In genomic region chr10:9733861-9734260, GRCm38 (mm10) we compare ENCODE assay signal across 26 mouse cellular contexts.
"Had no signal": no experiment of that assay in that cellular context is flagged by ENCODE, and none has a peak within 500 bp of the region (broad histone marks: within the 10 kb centered on the region; RNA-seq: fewer than 3 reads in every experiment).

No protein-coding gene starts in this region.

- H3K4me2 ChIP-seq: heart, embryonic 11.5 days; heart, embryonic 13.5 days; heart, embryonic 15.5 days; hindbrain, embryonic 13.5 days; hindbrain, embryonic 15.5 days; limb, embryonic 12.5 days; liver, embryonic 11.5 days; liver, embryonic 13.5 days; liver, embryonic 15.5 days had no signal

- H3K36me3 ChIP-seq: heart, embryonic 13.5 days; heart, embryonic 15.5 days; hindbrain, embryonic 13.5 days; hindbrain, embryonic 15.5 days; limb, embryonic 10.5 days; limb, embryonic 12.5 days; liver, embryonic 13.5 days; liver, embryonic 15.5 days had no signal

- H3K9ac ChIP-seq: heart, embryonic 13.5 days; heart, embryonic 15.5 days; hindbrain, embryonic 13.5 days; hindbrain, embryonic 15.5 days; limb, embryonic 12.5 days; liver, embryonic 13.5 days; liver, embryonic 15.5 days; liver, postnatal 0 days had no signal

- H3K4me3 ChIP-seq: heart, adult 2 months; heart, embryonic 13.5 days; heart, embryonic 15.5 days; hindbrain, embryonic 13.5 days; hindbrain, embryonic 15.5 days; layer of hippocampus, adult 2 months; left cerebral cortex, adult 2 months; limb, embryonic 10.5 days; limb, embryonic 12.5 days; liver, embryonic 13.5 days; liver, embryonic 15.5 days had no signal

- H3K4me1 ChIP-seq: heart, embryonic 13.5 days; heart, embryonic 15.5 days; hindbrain, embryonic 13.5 days; hindbrain, embryonic 15.5 days; liver, embryonic 13.5 days; liver, embryonic 15.5 days had no signal

- DNase-seq: gastrocnemius, postnatal 14 days; gastrocnemius, postnatal 36 days; heart, adult 2 months; heart, postnatal 14 days; heart, postnatal 36 days; kidney, adult 11 months; kidney, adult 8-10 months; kidney, postnatal 10 days; kidney, postnatal 25 days; kidney, postnatal 4 days; liver; liver, embryonic 13.5 days; liver, postnatal 0 days had no signal

- H3K9me3 ChIP-seq: heart, embryonic 13.5 days; heart, embryonic 15.5 days; hindbrain, embryonic 13.5 days; hindbrain, embryonic 15.5 days; limb, embryonic 10.5 days; limb, embryonic 12.5 days; liver, embryonic 13.5 days; liver, embryonic 15.5 days had no signal

- H3K27ac ChIP-seq: heart, adult 2 months; heart, embryonic 13.5 days; heart, embryonic 15.5 days; hindbrain, embryonic 13.5 days; hindbrain, embryonic 15.5 days; hindbrain, postnatal 0 days; layer of hippocampus, adult 2 months; left cerebral cortex, adult 2 months; limb, embryonic 10.5 days; limb, embryonic 12.5 days; liver, embryonic 13.5 days; liver, embryonic 15.5 days had no signal

- H3K27me3 ChIP-seq: heart, embryonic 13.5 days; heart, embryonic 15.5 days; hindbrain, embryonic 13.5 days; hindbrain, embryonic 15.5 days; limb, embryonic 12.5 days; liver, embryonic 13.5 days; liver, embryonic 15.5 days had no signal

- ATAC-seq: hindbrain, postnatal 0 days; intestine, embryonic 16.5 days; liver, postnatal 0 days had no signal
